Mouse (Mus musculus): ENCODE data around the gene Fgfr2. TPM values are rescaled to one million over a fixed set of nuclear protein-coding genes. Genes with fewer than 3 reads are reported as not detected.
A peak's percentile ranks its signal among the peaks of the same experiment; 100 is the strongest.

The Fgfr2 gene
- polyA plus RNA-seq, 1 experiment from 2014 or later = 11.4 TPM

- Histone ChIP-seq H3K9ac (ENCODE audit: low read depth, low read length) (no peak overlapping the region), H3K4me1 (ENCODE audit: control insufficient read depth, low read depth, low read length) (no peaks in the 10 kb centered on the region), H3K36me3 (ENCODE audit: control insufficient read depth, insufficient read depth) (no peaks in the 10 kb centered on the region), H3K4me3 (ENCODE audit: low read depth, low read length) (no peak overlapping the region), H3K4me2 (ENCODE audit: low read depth, low read length) (no peak overlapping the region), H3K27me3 (ENCODE audit: control insufficient read depth, insufficient read depth, low read depth, low read length) (no peaks in the 10 kb centered on the region), H3K9me3 (replicated peaks; ENCODE audit: control insufficient read depth, low read length) (no peaks in the 10 kb centered on the region), H3K27ac (ENCODE audit: low read length) (no peak overlapping the region)
- no peak for ATAC-seq (ENCODE audit: low read depth)
- WGBS (ENCODE audit: insufficient replicate concordance) = 51% methylated on average over 8 of the region's 8 CpGs
These were observed 94.1 kb downstream of the Fgfr2 start for GRCm38 (mm10) chr7:133029004-133029403.

- 85% methylated on average over 4 of the region's 4 CpGs for WGBS (ENCODE audit: insufficient replicate concordance)
These were observed 95.2 kb downstream of the Fgfr2 start for GRCm38 (mm10) chr7:133027930-133028329.

GRCm38 (mm10) chr7:133024694-133025093, 98.5 kb downstream of the Fgfr2 start:
- Histone ChIP-seq H3K36me3 (ENCODE audit: control insufficient read depth, insufficient read depth) (no peaks in the 10 kb centered on the region), H3K9ac (ENCODE audit: low read depth, low read length) (no peak overlapping the region)

More at GRCm38 (mm10) chr7:133027930-133028329, 95.2 kb downstream of the Fgfr2 start:
- no peak overlapping the region for H3K4me2 ChIP-seq (ENCODE audit: low read depth, low read length)
- H3K9me3 ChIP-seq (replicated peaks; ENCODE audit: control insufficient read depth, low read length) = no peaks in the 10 kb centered on the region
- no peak overlapping the region for H3K27ac ChIP-seq (ENCODE audit: low read length)
- ATAC-seq (ENCODE audit: low read depth) = no peak
- H3K9ac ChIP-seq (ENCODE audit: low read depth, low read length) = no peak overlapping the region
- H3K4me3 ChIP-seq (ENCODE audit: low read depth, low read length) = no peak overlapping the region
- no peaks in the 10 kb centered on the region for H3K4me1 ChIP-seq (ENCODE audit: control insufficient read depth, low read depth, low read length)
- H3K36me3 ChIP-seq (ENCODE audit: control insufficient read depth, insufficient read depth) = no peaks in the 10 kb centered on the region
- H3K27me3 ChIP-seq (ENCODE audit: control insufficient read depth, insufficient read depth, low read depth, low read length) = no peaks in the 10 kb centered on the region

GRCm38 (mm10) chr7:133019481-133020020, 103.6 kb downstream of the Fgfr2 start:
- H3K27me3 ChIP-seq (ENCODE audit: control insufficient read depth, insufficient read depth, low read depth, low read length) = no peaks in the 10 kb centered on the region
- no peak overlapping the region for H3K4me3 ChIP-seq (ENCODE audit: low read depth, low read length)
- 51% methylated on average over 6 of the region's 6 CpGs for WGBS (ENCODE audit: insufficient replicate concordance)
- no peaks in the 10 kb centered on the region for H3K36me3 ChIP-seq (ENCODE audit: control insufficient read depth, insufficient read depth)
- no peak overlapping the region for H3K27ac ChIP-seq (ENCODE audit: low read length)
- no peaks in the 10 kb centered on the region for H3K4me1 ChIP-seq (ENCODE audit: control insufficient read depth, low read depth, low read length)
- H3K9me3 ChIP-seq (replicated peaks; ENCODE audit: control insufficient read depth, low read length) = no peaks in the 10 kb centered on the region
- H3K4me2 ChIP-seq (ENCODE audit: low read depth, low read length) = no peak overlapping the region
- ATAC-seq (ENCODE audit: low read depth) = no peak
- no peak overlapping the region for H3K9ac ChIP-seq (ENCODE audit: low read depth, low read length)

More at GRCm38 (mm10) chr7:133024694-133025093, 98.5 kb downstream of the Fgfr2 start:
- no peak overlapping the region for H3K4me2 ChIP-seq (ENCODE audit: low read depth, low read length)
- H3K4me1 ChIP-seq (ENCODE audit: control insufficient read depth, low read depth, low read length) = no peaks in the 10 kb centered on the region
- ATAC-seq (ENCODE audit: low read depth) = no peak
- no peak overlapping the region for H3K27ac ChIP-seq (ENCODE audit: low read length)
- H3K4me3 ChIP-seq (ENCODE audit: low read depth, low read length) = no peak overlapping the region
- no peaks in the 10 kb centered on the region for H3K27me3 ChIP-seq (ENCODE audit: control insufficient read depth, insufficient read depth, low read depth, low read length)
- 59% methylated on average over 1 of the region's 1 CpGs for WGBS (ENCODE audit: insufficient replicate concordance)
- no peaks in the 10 kb centered on the region for H3K9me3 ChIP-seq (replicated peaks; ENCODE audit: control insufficient read depth, low read length)

GRCm38 (mm10) chr7:133018961-133019360, 104.2 kb downstream of the Fgfr2 start:
- no peak overlapping the region for H3K4me2 ChIP-seq (ENCODE audit: low read depth, low read length)
- no peaks in the 10 kb centered on the region for H3K9me3 ChIP-seq (replicated peaks; ENCODE audit: control insufficient read depth, low read length)
- H3K9ac ChIP-seq (ENCODE audit: low read depth, low read length) = no peak overlapping the region
- WGBS (ENCODE audit: insufficient replicate concordance) = 66% methylated on average over 7 of the region's 7 CpGs
- no peaks in the 10 kb centered on the region for H3K36me3 ChIP-seq (ENCODE audit: control insufficient read depth, insufficient read depth)
- H3K27me3 ChIP-seq (ENCODE audit: control insufficient read depth, insufficient read depth, low read depth, low read length) = no peaks in the 10 kb centered on the region
- H3K4me1 ChIP-seq (ENCODE audit: control insufficient read depth, low read depth, low read length) = no peaks in the 10 kb centered on the region
- no peak overlapping the region for H3K4me3 ChIP-seq (ENCODE audit: low read depth, low read length)
- H3K27ac ChIP-seq (ENCODE audit: low read length) = no peak overlapping the region
- ATAC-seq (ENCODE audit: low read depth) = no peak

- 71% methylated on average over 7 of the region's 7 CpGs for WGBS (ENCODE audit: insufficient replicate concordance)
- no peaks in the 10 kb centered on the region for H3K9me3 ChIP-seq (replicated peaks; ENCODE audit: control insufficient read depth, low read length)
- no peaks in the 10 kb centered on the region for H3K27me3 ChIP-seq (ENCODE audit: control insufficient read depth, insufficient read depth, low read depth, low read length)
- no peak overlapping the region for H3K9ac ChIP-seq (ENCODE audit: low read depth, low read length)
- H3K4me3 ChIP-seq (ENCODE audit: low read depth, low read length) = no peak overlapping the region
- H3K4me1 ChIP-seq (ENCODE audit: control insufficient read depth, low read depth, low read length) = no peaks in the 10 kb centered on the region; the same call in 1 of the 2 replicates
- no peak overlapping the region for H3K4me2 ChIP-seq (ENCODE audit: low read depth, low read length)
- H3K27ac ChIP-seq (ENCODE audit: low read length) = no peak overlapping the region
- no peaks in the 10 kb centered on the region for H3K36me3 ChIP-seq (ENCODE audit: control insufficient read depth, insufficient read depth)
- ATAC-seq (ENCODE audit: low read depth) = no peak
These were observed 107.6 kb downstream of the Fgfr2 start for GRCm38 (mm10) chr7:133015416-133016070.

GRCm38 (mm10) chr7:133014631-133015030, 108.5 kb downstream of the Fgfr2 start:
- no peak overlapping the region for H3K27ac ChIP-seq (ENCODE audit: low read length)
- H3K4me3 ChIP-seq (ENCODE audit: low read depth, low read length) = no peak overlapping the region
- H3K27me3 ChIP-seq (ENCODE audit: control insufficient read depth, insufficient read depth, low read depth, low read length) = no peaks in the 10 kb centered on the region
- whole genome bisulfite sequencing (ENCODE audit: insufficient replicate concordance) = 86% methylated on average over 14 of the region's 14 CpGs
- no peak overlapping the region for H3K9ac ChIP-seq (ENCODE audit: low read depth, low read length)
- no peaks in the 10 kb centered on the region for H3K9me3 ChIP-seq (replicated peaks; ENCODE audit: control insufficient read depth, low read length)
- no peaks in the 10 kb centered on the region; the same call in 1 of the 2 replicates for H3K4me1 ChIP-seq (ENCODE audit: control insufficient read depth, low read depth, low read length)
- no peak overlapping the region for H3K4me2 ChIP-seq (ENCODE audit: low read depth, low read length)
- H3K36me3 ChIP-seq (ENCODE audit: control insufficient read depth, insufficient read depth) = no peaks in the 10 kb centered on the region
- ATAC-seq (ENCODE audit: low read depth) = no peak

- WGBS (ENCODE audit: insufficient replicate concordance) = 78% methylated on average over 10 of the region's 10 CpGs
- H3K4me3 ChIP-seq (ENCODE audit: low read depth, low read length) = no peak overlapping the region
These were observed 109.2 kb downstream of the Fgfr2 start for GRCm38 (mm10) chr7:133013923-133014322.

GRCm38 (mm10) chr7:133012637-133013366, 110.3 kb downstream of the Fgfr2 start:
- H3K4me1 ChIP-seq (ENCODE audit: control insufficient read depth, low read depth, low read length) = no peaks in the 10 kb centered on the region; the same call in 1 of the 2 replicates
- no peak overlapping the region for H3K4me2 ChIP-seq (ENCODE audit: low read depth, low read length)
- ATAC-seq (ENCODE audit: low read depth) = peak; percentile 45; the same call in 1 of the 2 replicates
- H3K27me3 ChIP-seq (ENCODE audit: control insufficient read depth, insufficient read depth, low read depth, low read length) = no peaks in the 10 kb centered on the region
- H3K9me3 ChIP-seq (replicated peaks; ENCODE audit: control insufficient read depth, low read length) = no peaks in the 10 kb centered on the region
- WGBS (ENCODE audit: insufficient replicate concordance) = 50% methylated on average over 14 of the region's 14 CpGs
- no peak overlapping the region for H3K27ac ChIP-seq (ENCODE audit: low read length)
- no peak overlapping the region for H3K9ac ChIP-seq (ENCODE audit: low read depth, low read length)
- H3K36me3 ChIP-seq (ENCODE audit: control insufficient read depth, insufficient read depth) = no peaks in the 10 kb centered on the region
- H3K4me3 ChIP-seq (ENCODE audit: low read depth, low read length) = no peak overlapping the region

More at GRCm38 (mm10) chr7:133013923-133014322, 109.2 kb downstream of the Fgfr2 start:
- no peak overlapping the region for H3K9ac ChIP-seq (ENCODE audit: low read depth, low read length)
- no peaks in the 10 kb centered on the region for H3K27me3 ChIP-seq (ENCODE audit: control insufficient read depth, insufficient read depth, low read depth, low read length)
- no peaks in the 10 kb centered on the region for H3K9me3 ChIP-seq (replicated peaks; ENCODE audit: control insufficient read depth, low read length)
- H3K4me1 ChIP-seq (ENCODE audit: control insufficient read depth, low read depth, low read length) = no peaks in the 10 kb centered on the region; the same call in 1 of the 2 replicates
- no peak overlapping the region for H3K4me2 ChIP-seq (ENCODE audit: low read depth, low read length)
- ATAC-seq (ENCODE audit: low read depth) = no peak
- no peaks in the 10 kb centered on the region for H3K36me3 ChIP-seq (ENCODE audit: control insufficient read depth, insufficient read depth)
- H3K27ac ChIP-seq (ENCODE audit: low read length) = no peak overlapping the region
